Mouse (Mus musculus) MEL (cell line): Measurements from ENCODE around the gene Efcab2.

ENCODE experiments used
- BHLHE40 ChIP-seq: IDR thresholded peaks from 2 replicates; pipeline ENCODE4 v1.6.1; 2012; ENCODE audit warnings: low read depth, mild to moderate bottlenecking, inconsistent platforms, low read length, improper control_type of control experiment, borderline replicate concordance
- CHD2 ChIP-seq: IDR thresholded peaks from 2 replicates; pipeline ENCODE4 v1.6.1; 2011; ENCODE audit warnings: low read length, improper control_type of control experiment
- CTCF ChIP-seq, 3 experiments: IDR thresholded peaks in 2 of 3; conservative IDR thresholded peaks in 1 of 3; 2 replicates each; pipeline ENCODE4 v1.5.1; 2011 to 2012; ENCODE audit warnings: low read length in 3 of 3, low read depth in 2 of 3, mild to moderate bottlenecking in 2 of 3, improper control_type of control experiment in 1 of 3, inconsistent platforms in 1 of 3, mixed read lengths in 1 of 3, moderate library complexity in 1 of 3; ENCODE audit not compliant: control insufficient read depth in 1 of 3, insufficient read depth in 1 of 3, poor library complexity in 1 of 3, severe bottlenecking in 1 of 3
- E2F4 ChIP-seq: IDR thresholded peaks from 2 replicates; pipeline ENCODE4 v1.6.1; 2011; ENCODE audit warnings: low read depth, low read length, improper control_type of control experiment, borderline replicate concordance
- MAX ChIP-seq: IDR thresholded peaks from 2 replicates; pipeline ENCODE4 v1.6.1; 2011; ENCODE audit warnings: low read length, improper control_type of control experiment
- MEF2A ChIP-seq: IDR thresholded peaks from 2 replicates; pipeline ENCODE4 v1.6.1; 2014; ENCODE audit warnings: low read depth, mild to moderate bottlenecking, inconsistent platforms, low read length, improper control_type of control experiment; ENCODE audit not compliant: poor library complexity, insufficient replicate concordance, severe bottlenecking; ENCODE audit errors: extremely low read depth
- MYC ChIP-seq: IDR thresholded peaks from 2 replicates; pipeline ENCODE4 v1.6.1; 2011; ENCODE audit warnings: low read depth, mild to moderate bottlenecking, low read length, improper control_type of control experiment, moderate library complexity
- POLR2A ChIP-seq, 2 experiments: IDR thresholded peaks; 2 replicates each; pipeline ENCODE4 v1.6.1; 2011 to 2012; ENCODE audit warnings: low read length in 2 of 2, mild to moderate bottlenecking in 2 of 2, control low read depth in 1 of 2, improper control_type of control experiment in 1 of 2, low read depth in 1 of 2, moderate library complexity in 1 of 2; ENCODE audit not compliant: control insufficient read depth in 1 of 2, insufficient read depth in 1 of 2, poor library complexity in 1 of 2

DNA sequence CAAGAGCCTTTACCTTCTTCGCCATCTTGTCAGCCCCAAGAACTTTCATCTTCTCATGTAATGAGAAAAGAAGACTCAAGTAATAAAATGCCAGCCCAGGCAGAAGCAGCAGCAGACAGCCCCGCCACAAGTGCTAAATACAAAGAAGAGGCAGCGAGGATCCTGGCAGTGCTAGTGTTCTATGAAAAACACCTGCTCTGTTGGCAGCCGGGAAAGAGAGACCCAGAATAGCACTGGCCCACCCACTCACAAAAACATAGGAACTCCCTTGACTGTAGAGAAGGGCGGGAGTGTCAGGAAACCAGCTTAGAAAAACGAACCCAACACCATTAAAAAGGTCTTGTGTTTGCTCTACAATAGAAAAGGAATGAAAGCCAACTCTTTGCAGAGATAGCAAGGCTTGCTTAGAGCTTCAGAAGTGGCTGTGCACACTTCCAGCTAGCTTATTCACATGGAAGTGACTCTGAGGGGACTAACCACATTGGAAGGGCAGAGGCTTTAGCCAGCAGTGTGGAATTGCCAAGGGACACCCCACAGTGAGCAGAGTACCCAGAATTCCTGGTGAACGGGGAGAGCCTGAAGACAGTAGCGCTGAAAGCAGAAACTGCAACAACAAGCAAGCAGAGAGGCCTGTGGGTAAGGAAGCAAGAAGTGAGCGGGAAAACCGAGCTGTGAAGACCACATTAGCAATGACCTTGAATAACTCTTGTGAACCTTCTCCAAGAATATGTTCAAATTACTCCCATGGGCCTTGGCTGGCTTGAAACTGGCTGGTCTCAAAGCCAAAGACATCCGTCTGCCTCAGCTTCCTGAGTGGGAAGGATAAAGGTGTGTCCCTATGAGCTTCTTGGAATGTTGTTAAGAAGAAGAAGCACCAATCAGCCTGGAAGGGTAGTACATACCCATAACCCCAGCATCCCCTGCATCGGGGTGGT lies 47.8 kb upstream of the Efcab2 start:
- no peak for TF ChIP-seq CTCF (IDR thresholded peaks at IDR 0.05 in 2 of 3, conservative IDR thresholded peaks at IDR 0.05 in 1 of 3; ENCODE audit: control insufficient read depth in 1 of 3, insufficient read depth in 1 of 3, low read depth in 2 of 3, low read length in 3 of 3, poor library complexity in 1 of 3, severe bottlenecking in 1 of 3)
- TF ChIP-seq BHLHE40 = no peak
- no peak for TF ChIP-seq POLR2A (IDR thresholded peaks at IDR 0.05; ENCODE audit: control insufficient read depth in 1 of 2, insufficient read depth in 1 of 2, low read depth in 1 of 2, low read length in 2 of 2, poor library complexity in 1 of 2)
- TF ChIP-seq MYC = no peak
- TF ChIP-seq CHD2 = no peak
- no peak for TF ChIP-seq E2F4
- TF ChIP-seq MEF2A = no peak
- no peak for TF ChIP-seq MAX
